Mouse (Mus musculus) brain, adult 2 months (tissue): Measurements from ENCODE around the gene Cyb5b.
"Not testable (repeated sequence)": the region's sequence is repeated elsewhere in the genome, so short reads cannot be mapped to it uniquely, and the experiment has no call there.

ENCODE experiments used
- DNase-seq: peaks from one replicate; pipeline ENCODE4 v3.0.0; 2011; ENCODE audit warnings: low read depth, low spot score

The Cyb5b gene

DNA sequence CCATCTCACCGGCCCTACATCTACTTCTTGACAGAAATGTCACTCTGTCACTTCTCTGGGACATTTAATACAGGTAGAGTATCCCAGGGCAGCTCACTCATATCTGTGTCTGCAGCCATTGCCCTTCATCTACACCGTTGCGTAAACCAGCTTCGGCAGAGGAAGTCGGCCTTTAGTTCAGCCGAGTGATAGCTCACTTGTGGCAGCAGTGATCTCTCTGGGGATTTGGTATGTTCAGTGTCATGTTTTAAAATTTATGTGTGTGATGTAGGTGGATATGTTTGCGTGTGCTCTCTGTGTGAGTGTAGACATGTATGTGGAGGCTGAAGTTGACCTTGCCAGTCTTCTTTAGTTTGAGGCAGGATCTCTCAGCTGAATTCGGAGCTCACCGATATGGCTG lies 15.3 kb downstream of the Cyb5b start:
- no peak for DNase-seq

DNA sequence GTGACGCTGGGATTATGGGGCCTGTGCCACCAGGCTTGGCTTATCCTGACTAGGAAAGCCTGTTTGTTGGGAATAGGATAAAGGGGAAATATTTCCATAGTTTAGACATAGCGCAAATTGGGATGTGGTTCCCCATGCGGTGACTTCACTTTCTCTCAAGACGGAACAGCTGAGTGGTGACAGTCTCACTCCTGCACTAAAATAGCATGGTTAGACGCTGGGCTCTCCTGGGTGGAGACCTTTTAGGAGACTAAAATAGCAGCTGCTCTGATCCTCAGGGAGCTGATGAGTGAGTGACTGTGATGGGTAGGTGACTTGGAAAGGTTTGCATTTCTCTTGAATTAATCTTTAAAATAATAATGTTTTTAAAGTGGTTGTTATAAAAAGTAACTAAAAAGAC lies 17.4 kb downstream of the Cyb5b start:
- DNase-seq, result no peak

- DNase-seq, result peak; percentile 46
These were observed 21.7 kb downstream of the Cyb5b start for GRCm38 (mm10) chr8:107172152-107172551.

- no peak for DNase-seq
These were observed 22.7 kb downstream of the Cyb5b start for GRCm38 (mm10) chr8:107172969-107173645.

DNA sequence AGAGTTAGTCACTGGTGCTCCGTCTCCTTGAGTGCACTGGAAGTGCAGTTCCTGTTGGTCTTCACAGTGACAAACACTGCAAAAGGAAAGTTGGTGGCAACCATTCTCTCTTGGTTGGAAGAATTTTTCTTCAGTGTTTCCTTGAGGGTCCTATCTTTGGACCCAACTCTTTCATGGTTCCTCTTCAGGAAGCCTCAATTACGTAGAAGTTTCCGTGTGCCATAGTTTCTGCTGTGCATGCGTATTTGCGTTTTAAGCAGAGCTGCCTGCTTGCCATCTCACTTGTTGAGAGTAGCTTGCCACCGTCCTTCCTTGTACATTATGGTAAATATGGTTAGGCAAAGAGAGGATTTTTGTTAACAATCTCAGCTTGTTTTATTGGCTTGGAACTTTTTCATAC lies 30.7 kb downstream of the Cyb5b start:
- no peak for DNase-seq

- no peak for DNase-seq
These were observed 34.6 kb downstream of the Cyb5b start for GRCm38 (mm10) chr8:107184996-107185395.

- DNase-seq, result peak; percentile 28
These were observed 36.4 kb downstream of the Cyb5b start for GRCm38 (mm10) chr8:107186659-107187390.

DNA sequence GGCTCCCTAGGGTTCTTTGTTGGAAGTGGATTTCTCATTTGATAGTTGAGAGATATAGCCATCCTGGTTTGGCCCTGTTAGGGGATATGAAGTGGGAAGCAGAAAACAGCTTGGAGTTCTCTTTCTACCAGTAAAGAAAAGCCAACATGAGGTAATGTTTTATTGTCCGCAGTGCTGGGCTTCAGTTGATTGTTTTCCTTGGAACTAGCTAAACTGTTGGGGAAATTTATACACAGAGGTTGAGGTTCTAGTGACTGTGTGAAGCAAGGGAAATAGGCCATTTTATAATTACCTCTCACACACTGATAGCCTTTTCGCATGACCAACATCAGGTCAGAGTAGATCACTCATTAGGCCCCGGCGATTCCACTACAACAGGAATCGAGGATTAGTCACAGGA lies 37.2 kb downstream of the Cyb5b start:
- no peak for DNase-seq

GRCm38 (mm10) chr8:107192631-107193030 lies 42.2 kb downstream of the Cyb5b start:
- no peak for DNase-seq

- DNase-seq, result no peak
These were observed 42.9 kb downstream of the Cyb5b start for GRCm38 (mm10) chr8:107193331-107193730.

DNA sequence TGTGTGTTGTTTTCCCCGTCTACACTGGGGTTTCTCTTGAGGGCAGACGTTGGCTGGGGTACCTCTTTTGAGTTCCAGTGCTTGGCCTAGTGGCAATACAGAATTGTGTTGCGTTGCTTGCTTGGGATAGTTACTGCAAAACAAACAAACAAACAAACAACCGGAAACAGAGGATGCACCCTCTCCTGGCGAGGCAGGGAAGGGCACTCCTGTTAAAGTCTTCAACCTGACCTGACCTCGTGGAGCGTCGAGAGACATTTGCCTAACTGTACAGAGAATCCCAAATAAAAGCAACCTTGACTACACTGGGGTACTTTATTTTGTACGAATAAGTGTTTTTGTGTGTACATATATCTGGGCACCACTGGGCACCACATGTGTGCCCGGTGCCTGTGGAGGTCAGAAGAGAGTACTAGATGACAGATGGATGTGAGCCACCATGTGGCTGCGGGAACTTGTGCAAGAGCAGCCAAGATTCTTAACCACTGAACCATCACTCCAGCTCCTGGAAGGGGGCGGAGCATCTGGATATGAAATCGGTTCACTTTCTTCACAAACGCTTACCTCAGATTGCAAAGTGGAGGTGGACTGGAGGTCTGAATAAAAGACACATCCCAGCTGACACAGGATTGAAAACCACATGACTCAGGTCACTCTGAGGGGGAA lies 44.5 kb downstream of the Cyb5b start:
- DNase-seq, result no peak

DNA sequence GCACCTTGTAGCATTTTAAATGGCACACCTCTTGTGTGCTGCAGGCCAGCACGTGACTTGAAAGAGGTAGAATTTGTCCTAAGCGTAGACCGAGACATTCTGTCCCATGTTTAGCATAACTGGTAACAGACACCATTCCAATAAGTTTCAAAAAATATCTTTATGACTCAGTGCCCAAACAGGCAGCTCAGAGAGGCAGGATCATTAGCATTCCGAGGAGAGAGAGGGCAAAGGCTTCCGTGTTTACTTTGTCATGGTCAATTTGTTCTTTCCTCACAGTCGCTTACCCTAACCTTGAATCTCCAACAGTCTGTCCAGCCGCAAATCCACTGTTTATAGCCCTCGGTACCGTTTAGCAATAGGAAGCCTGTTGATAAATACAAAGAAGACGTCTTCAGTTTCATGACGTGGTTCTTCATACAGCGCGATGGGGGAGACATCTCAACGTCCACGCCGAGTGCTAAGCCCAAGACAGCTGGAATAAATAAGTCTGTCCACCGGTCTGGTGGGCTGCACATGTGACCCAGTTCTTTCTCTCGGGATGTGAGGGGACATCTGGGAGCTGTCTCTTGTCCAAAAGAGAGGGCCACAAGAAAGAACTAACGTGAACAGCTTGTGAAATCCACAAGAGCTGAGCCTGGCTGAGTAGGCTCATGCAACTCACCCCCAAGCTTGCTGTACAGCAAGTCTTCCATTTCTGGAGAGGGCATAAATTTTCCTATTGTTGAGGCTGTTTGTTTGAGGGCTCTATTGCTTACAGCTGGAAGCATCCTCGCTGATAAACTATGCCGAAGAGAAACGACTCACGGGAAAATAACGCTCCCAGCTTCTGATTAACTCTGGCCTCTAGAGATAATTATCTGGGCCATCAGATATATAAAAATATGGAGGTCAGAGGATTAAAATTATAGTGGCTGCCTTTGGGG lies 47.7 kb downstream of the Cyb5b start:
- DNase-seq, result no peak

DNA sequence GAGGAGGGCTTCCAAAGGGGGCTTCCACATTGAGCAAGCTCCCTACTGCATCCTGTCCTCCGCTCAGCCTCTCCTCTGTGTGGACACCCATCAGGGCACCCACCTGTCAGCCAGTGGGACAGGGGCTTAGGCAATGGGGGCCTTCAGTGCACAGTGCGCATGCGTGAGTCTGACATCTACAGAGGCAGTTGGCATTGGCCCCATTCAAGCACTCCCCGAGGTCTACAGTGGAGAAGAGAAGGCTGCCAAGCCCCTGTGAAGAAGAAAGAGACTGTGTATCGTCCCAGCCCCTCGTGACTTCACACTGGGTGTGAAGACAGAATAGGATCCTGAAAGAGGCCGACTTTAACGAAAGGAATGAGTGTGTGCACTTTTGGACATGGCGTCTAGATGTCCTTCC lies 54.7 kb downstream of the Cyb5b start:
- peak; percentile 12 for DNase-seq

GRCm38 (mm10) chr8:107205701-107206561 lies 55.5 kb downstream of the Cyb5b start:
- peak; percentile 85 for DNase-seq

DNA sequence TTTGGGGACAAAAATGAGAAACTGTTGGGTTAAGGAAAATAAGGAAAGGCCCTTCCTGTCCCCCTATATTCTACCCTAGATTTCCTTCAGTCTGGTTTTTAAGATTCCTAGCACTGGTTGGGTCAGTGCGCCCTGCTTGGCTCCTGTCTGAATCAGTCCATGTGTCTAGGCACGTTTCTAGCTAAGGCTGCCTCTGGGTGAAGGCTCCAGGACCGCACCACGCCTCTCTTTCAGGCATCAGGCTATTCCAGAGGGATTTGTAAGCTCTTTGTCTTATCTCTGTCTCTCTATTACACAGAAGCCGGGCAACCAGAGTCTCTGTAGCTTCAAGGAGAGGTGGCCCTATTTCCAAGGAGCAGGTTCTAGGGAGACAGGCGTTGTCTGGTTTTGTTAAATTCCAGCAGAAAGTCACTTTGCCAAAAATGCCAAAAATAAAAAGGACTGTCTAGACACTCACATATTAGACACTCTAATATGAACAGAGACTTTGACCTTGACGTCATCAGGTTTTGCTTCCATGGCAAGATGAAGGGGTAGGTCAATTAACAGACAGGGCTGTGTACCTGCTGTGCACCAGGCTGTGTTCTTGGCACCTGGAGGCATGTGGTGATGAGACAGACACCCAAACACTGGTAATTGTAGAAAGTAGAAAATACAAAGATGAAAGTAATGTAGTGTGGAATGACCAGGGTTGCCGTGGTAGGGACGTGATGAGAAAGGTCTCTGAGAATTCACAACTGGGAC lies 56.5 kb downstream of the Cyb5b start:
- peak; percentile 56 for DNase-seq

GRCm38 (mm10) chr8:107209185-107209584 lies 58.7 kb downstream of the Cyb5b start:
- DNase-seq, result no peak

GRCm38 (mm10) chr8:107212006-107212405 lies 61.6 kb downstream of the Cyb5b start:
- peak; percentile 63 for DNase-seq

DNA sequence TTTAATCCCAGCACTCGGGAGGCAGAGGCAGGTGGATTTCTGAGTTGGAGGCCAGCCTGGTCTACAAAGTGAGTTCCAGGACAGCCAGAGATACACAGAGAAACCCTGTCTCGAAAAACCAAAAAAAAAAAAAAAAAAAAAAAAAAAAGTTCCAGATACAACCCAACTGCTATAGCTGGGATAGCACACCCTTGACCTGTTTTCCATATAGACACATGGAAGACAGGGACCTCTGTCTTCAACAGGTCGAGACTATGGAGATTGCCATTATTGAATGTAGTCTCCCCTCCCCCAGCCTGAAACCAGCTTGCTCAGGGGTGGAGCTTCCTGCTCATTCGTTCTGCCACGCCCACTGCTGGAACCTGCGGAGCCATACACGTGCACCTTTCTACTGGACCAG lies 66.8 kb downstream of the Cyb5b start:
- not testable (repeated sequence) for DNase-seq

DNA sequence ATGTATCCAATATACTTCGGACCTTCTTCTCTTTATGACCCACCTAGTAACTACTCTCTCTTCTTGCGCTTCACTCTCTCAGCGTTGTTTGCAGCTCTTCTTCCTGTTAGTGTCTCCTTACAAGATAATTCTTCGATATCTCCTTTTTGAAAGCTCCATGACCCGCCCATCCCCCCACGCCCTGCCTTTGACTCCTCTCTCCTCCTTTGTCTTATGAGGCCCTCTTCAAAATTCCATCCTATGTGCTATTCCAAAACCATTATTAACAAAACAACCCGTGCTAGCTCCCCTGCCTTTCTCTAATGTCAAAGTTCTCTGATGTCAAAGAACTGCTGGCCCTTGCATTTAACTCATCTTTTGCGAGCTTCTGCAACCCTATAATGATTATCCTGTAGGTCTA lies 67.7 kb downstream of the Cyb5b start:
- DNase-seq, result no peak

DNA sequence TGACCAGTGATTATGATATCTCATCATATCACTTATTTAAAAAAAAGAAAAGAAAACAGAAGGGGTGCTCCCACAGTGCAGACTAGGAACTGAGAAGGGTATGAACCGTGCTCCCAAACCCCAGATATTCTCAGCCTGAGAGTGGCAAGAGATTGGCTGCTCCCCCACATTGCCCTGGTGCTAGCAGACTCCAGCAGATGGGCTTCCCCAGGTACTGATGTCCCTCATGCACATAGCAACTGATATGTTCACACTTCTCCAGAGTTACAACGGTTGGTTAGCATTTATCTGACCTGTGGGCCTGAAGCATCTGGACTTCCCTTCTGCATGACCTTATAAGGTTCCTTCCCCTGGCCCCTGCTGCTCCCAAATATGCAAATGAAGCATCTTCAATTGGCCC lies 68.6 kb downstream of the Cyb5b start:
- no peak for DNase-seq
